Mouse (Mus musculus) kidney, postnatal 0 days (tissue): Measurements from ENCODE around the gene 1810013L24Rik. TPM values are rescaled to one million over a fixed set of nuclear protein-coding genes. Genes with fewer than 3 reads are reported as not detected.

ENCODE experiments used
- ATAC-seq: fragments of 200-750 bp; cut with Nextera tagmentation; replicated peaks from 2 replicates; pipeline ENCODE4 v1.8.0; 2017; ENCODE audit warnings: low read depth, moderate number of reproducible peaks, moderate TSS enrichment, moderate library complexity; ENCODE audit not compliant: low FRiP score
- DNase-seq: peaks from one replicate; pipeline ENCODE4 v3.0.0-alpha.2; 2016; ENCODE audit warnings: low spot score
- H3K27ac ChIP-seq: fragments of 300-500 bp; sonication (generic); 2 replicates; pipeline ENCODE4 v1.5.1; 2014; ENCODE audit warnings: mild to moderate bottlenecking
- H3K27me3 ChIP-seq: fragments of 300-500 bp; sonication (generic); 2 replicates; pipeline ENCODE4 v1.6.1; 2014; ENCODE audit warnings: low read length, mixed read lengths; ENCODE audit not compliant: insufficient read depth
- H3K36me3 ChIP-seq: fragments of 300-500 bp; sonication (generic); 2 replicates; pipeline ENCODE4 v1.6.1; 2014; ENCODE audit warnings: low read length, mixed read lengths; ENCODE audit not compliant: insufficient read depth
- H3K4me1 ChIP-seq: fragments of 300-500 bp; sonication (generic); replicated peaks from 2 replicates; pipeline ENCODE4 v1.6.1; 2014; ENCODE audit warnings: antibody characterized with exemption, low read length, mixed read lengths; ENCODE audit not compliant: insufficient read depth
- H3K4me2 ChIP-seq: fragments of 300-500 bp; sonication (generic); 2 replicates; pipeline ENCODE4 v1.6.1; 2014; ENCODE audit warnings: mild to moderate bottlenecking, low read length, moderate library complexity, mixed read lengths
- H3K4me3 ChIP-seq: fragments of 300-500 bp; sonication (generic); replicated peaks from 2 replicates; pipeline ENCODE4 v1.5.1; 2014; ENCODE audit warnings: low read depth, low read length
- H3K9ac ChIP-seq: fragments of 300-500 bp; sonication (generic); 2 replicates; pipeline ENCODE4 v1.6.1; 2014; ENCODE audit warnings: low read depth, low read length
- H3K9me3 ChIP-seq: fragments of 300-500 bp; sonication (generic); replicated peaks from 2 replicates; pipeline ENCODE4 v1.6.1; 2016; ENCODE audit warnings: low read length, inconsistent platforms, mixed read lengths
- CTCF ChIP-seq: IDR thresholded peaks from 2 replicates; pipeline ENCODE4 v1.5.1; 2016; ENCODE audit warnings: antibody characterized with exemption, low read depth, mild to moderate bottlenecking, moderate library complexity
- WGBS: fragments of 180-500 bp; shearing (Covaris S2); extraction: QIAGEN DNeasy Blood & Tissue Kit; methylation state at CpG from one replicate; pipeline ENCODE4 v1.1.7; 2014; 5-methylcytosine and 5-hydroxymethylcytosine counted together
- polyA plus RNA-seq: library from polyadenylated mRNA; unstranded; fragments of >200 nt; fragmentation: Nextera tagmentation; extraction: Ambion mirVana; gene quantifications from 2 replicates; pipeline ENCODE4 v1.2.1, GENCODE M21; 2015

Gene 1810013L24Rik
- polyA plus RNA-seq, 1 experiment from 2014 or later = 20.2 TPM

GRCm38 (mm10) chr16:8817872-8818271 lies 12.0 kb upstream of the 1810013L24Rik start:
- no peak overlapping the region for H3K27ac ChIP-seq
- no peaks in the 10 kb centered on the region for H3K27me3 ChIP-seq
- H3K4me1 ChIP-seq = no peaks in the 10 kb centered on the region
- H3K9me3 ChIP-seq = no peaks in the 10 kb centered on the region
- no peak for ATAC-seq
- H3K4me2 ChIP-seq = no peak overlapping the region
- 73% methylated on average over 4 of the region's 4 CpGs for WGBS
- no peak overlapping the region for H3K9ac ChIP-seq
- no peaks in the 10 kb centered on the region for H3K36me3 ChIP-seq
- no peak for TF ChIP-seq CTCF
- H3K4me3 ChIP-seq = no peak overlapping the region
- no peak for DNase-seq

- Histone ChIP-seq H3K27me3 (no peaks in the 10 kb centered on the region), H3K9me3 (no peaks in the 10 kb centered on the region), H3K36me3 (no peaks in the 10 kb centered on the region), H3K4me2 (no peak overlapping the region), H3K27ac (no peak overlapping the region), H3K4me1 (no peaks in the 10 kb centered on the region), H3K4me3 (no peak overlapping the region), H3K9ac (no peak overlapping the region)
- DNase-seq (no peak), ATAC-seq (no peak)
- TF ChIP-seq CTCF = no peak
- 66% methylated on average over 1 of the region's 1 CpGs for WGBS
Measured at GRCm38 (mm10) chr16:8821429-8821828, 8.5 kb upstream of the 1810013L24Rik start.

- 74% methylated on average over 4 of the region's 4 CpGs for WGBS
- Histone ChIP-seq H3K36me3 (no peaks in the 10 kb centered on the region), H3K27me3 (no peaks in the 10 kb centered on the region), H3K4me3 (no peak overlapping the region), H3K9ac (no peak overlapping the region), H3K4me2 (no peak overlapping the region), H3K4me1 (no peaks in the 10 kb centered on the region), H3K27ac (no peak overlapping the region), H3K9me3 (no peaks in the 10 kb centered on the region)
- DNase-seq (no peak), ATAC-seq (no peak)
- no peak for TF ChIP-seq CTCF
Measured at GRCm38 (mm10) chr16:8822586-8822985, 7.3 kb upstream of the 1810013L24Rik start.

GRCm38 (mm10) chr16:8823661-8824060 lies 6.2 kb upstream of the 1810013L24Rik start:
- no peak for TF ChIP-seq CTCF
- Histone ChIP-seq H3K27me3 (no peaks in the 10 kb centered on the region), H3K4me2 (no peak overlapping the region), H3K27ac (no peak overlapping the region), H3K4me1 (no peaks in the 10 kb centered on the region), H3K36me3 (no peaks in the 10 kb centered on the region), H3K4me3 (no peak overlapping the region), H3K9me3 (no peaks in the 10 kb centered on the region), H3K9ac (no peak overlapping the region)
- DNase-seq (peak; percentile 68), ATAC-seq (0 out of 2 replicates have a peak, but pooled peaks have one; percentile 33)
- 66% methylated on average over 2 of the region's 2 CpGs for WGBS

GRCm38 (mm10) chr16:8827366-8827765 lies 2.5 kb upstream of the 1810013L24Rik start:
- Histone ChIP-seq H3K27ac (no peak overlapping the region), H3K9ac (no peak overlapping the region), H3K27me3 (no peaks in the 10 kb centered on the region), H3K4me1 (0 out of 2 replicates have a peak, but pooled peaks cover 5% of the 10 kb centered on the region), H3K9me3 (no peaks in the 10 kb centered on the region), H3K4me3 (no peak overlapping the region), H3K36me3 (no peaks in the 10 kb centered on the region), H3K4me2 (no peak overlapping the region)
- ATAC-seq = no peak
- TF ChIP-seq CTCF = no peak
- no peak for DNase-seq
- WGBS = 84% methylated on average over 7 of the region's 7 CpGs

- H3K4me2 ChIP-seq = peak overlapping the region; percentile 88
- WGBS = 10% methylated on average over 33 of the region's 33 CpGs
- peak overlapping the region; percentile 92 for H3K27ac ChIP-seq
- peak overlapping the region; percentile 40 for H3K4me3 ChIP-seq
- DNase-seq = peak; percentile 72
- no peaks in the 10 kb centered on the region for H3K36me3 ChIP-seq
- H3K9me3 ChIP-seq = no peaks in the 10 kb centered on the region
- peaks cover 13% of the 10 kb centered on the region; the same call in 1 of the 2 replicates for H3K4me1 ChIP-seq
- no peaks in the 10 kb centered on the region for H3K27me3 ChIP-seq
- H3K9ac ChIP-seq = peak overlapping the region; percentile 47
- peak; percentile 58 for ATAC-seq
- TF ChIP-seq CTCF = peak; percentile 53
Measured at GRCm38 (mm10) chr16:8828636-8829563, 1.0 kb upstream of the 1810013L24Rik start.
